Mouse (Mus musculus) adrenal gland, adult 18-20 months (tissue): ENCODE data around the gene Zscan22. TPM values are rescaled to one million over a fixed set of nuclear protein-coding genes. Genes with fewer than 3 reads are reported as not detected.
A peak's percentile ranks its signal among the peaks of the same experiment; 100 is the strongest.
"Not testable (repeated sequence)": the region's sequence is repeated elsewhere in the genome, so short reads cannot be mapped to it uniquely, and the experiment has no call there.

Source experiments
- DNase-seq, 2 experiments: peaks; one replicate each; pipeline ENCODE4 v3.0.0; 2021 to 2022; ENCODE audit warnings: low spot score in 2 of 2
- long read RNA-seq, 2 experiments: library from polyadenylated mRNA; stranded (forward); transcript quantifications; one replicate each; pipeline ENCODE4 v2.0.0; 2021
- total RNA-seq, 2 experiments: library from RNA; stranded (reverse); gene quantifications; 1 replicate in 1 of 2; 2 replicates in 1 of 2; pipeline ENCODE4 v1.2.3; 2021

Gene Zscan22
- total RNA-seq = 10 to 100 TPM; 13.9 to 14.2 TPM
- long read RNA-seq, experiment 1, transcript Zscan22-203 (2 exons, 2,087 nt) = major isoform, 5 of 11 reads
- long read RNA-seq, experiment 1, partial matches to known transcripts = 0 of 11 reads
- long read RNA-seq, experiment 1, other reads (novel, unspliced or antisense) = 4 of 11 reads
- long read RNA-seq, experiment 2, partial matches to known transcripts = 0 of 7 reads
- long read RNA-seq, experiment 2, other reads (novel, unspliced or antisense) = 4 of 7 reads

- DNase-seq = peak; percentile 78 to 79
Measured at GRCm38 (mm10) chr7:12897655-12898410, at the start of gene Zscan22. Gene Zscan22, plus strand, starts transcription at chr7:12897815.

- DNase-seq = peak in 1 of 2 experiments; percentile 10
Measured at GRCm38 (mm10) chr7:12874301-12874700, 23.3 kb upstream of the Zscan22 start.

GRCm38 (mm10) chr7:12880036-12880435 lies 17.6 kb upstream of the Zscan22 start:
- DNase-seq = no peak

- DNase-seq = not testable (repeated sequence)
Measured at GRCm38 (mm10) chr7:12880497-12880896, 17.1 kb upstream of the Zscan22 start.

GRCm38 (mm10) chr7:12880911-12881660 lies 16.5 kb upstream of the Zscan22 start, which contains the start of gene Zfp128:
Gene Zfp128, plus strand, starts transcription at chr7:12881177.
- peak; percentile 85 to 86 for DNase-seq

GRCm38 (mm10) chr7:12886563-12887266 lies 10.9 kb upstream of the Zscan22 start:
- DNase-seq = no peak

- no peak for DNase-seq
Measured at GRCm38 (mm10) chr7:12887585-12887984, 10.0 kb upstream of the Zscan22 start.

GRCm38 (mm10) chr7:12890928-12891327 lies 6.7 kb upstream of the Zscan22 start:
- DNase-seq = no peak

GRCm38 (mm10) chr7:12891334-12891733 lies 6.3 kb upstream of the Zscan22 start:
- no peak for DNase-seq

GRCm38 (mm10) chr7:12901517-12901916 lies 3.9 kb downstream of the Zscan22 start:
- no peak for DNase-seq

GRCm38 (mm10) chr7:12903623-12904022 lies 6.0 kb downstream of the Zscan22 start:
- no peak for DNase-seq

GRCm38 (mm10) chr7:12905146-12905545 lies 7.5 kb downstream of the Zscan22 start:
- no peak for DNase-seq

- peak; percentile 72 to 74 for DNase-seq
Measured at GRCm38 (mm10) chr7:12909498-12909962, 11.9 kb downstream of the Zscan22 start.

GRCm38 (mm10) chr7:12910181-12910668 lies 12.6 kb downstream of the Zscan22 start:
- peak; percentile 50 to 57 for DNase-seq

- DNase-seq = no peak
Measured at GRCm38 (mm10) chr7:12913556-12913955, 15.9 kb downstream of the Zscan22 start.

- not testable (repeated sequence) for DNase-seq
Measured at GRCm38 (mm10) chr7:12920495-12920894, 22.9 kb downstream of the Zscan22 start.

- no peak for DNase-seq
Measured at GRCm38 (mm10) chr7:12921318-12921704, 23.7 kb downstream of the Zscan22 start.

GRCm38 (mm10) chr7:12921705-12922465 lies 24.3 kb downstream of the Zscan22 start, which contains the start of gene Rps5:
Gene Rps5, plus strand, starts transcription at chr7:12922290.
- DNase-seq = peak; percentile 92 to 95

- DNase-seq = no peak
Measured at GRCm38 (mm10) chr7:12922729-12923128, 25.1 kb downstream of the Zscan22 start.

- no peak for DNase-seq
Measured at GRCm38 (mm10) chr7:12926316-12926715, 28.7 kb downstream of the Zscan22 start.
